Mouse (Mus musculus) cerebellum, postnatal 36 days (tissue): Measurements from ENCODE around the gene Lhpp.
A peak's percentile ranks its signal among the peaks of the same experiment; 100 is the strongest.

Experiments
- DNase-seq, 2 experiments: peaks; one replicate each; pipeline ENCODE4 v3.0.0; 2021 to 2022; ENCODE audit warnings: mixed read lengths in 2 of 2

Gene Lhpp

GRCm38 (mm10) chr7:132747096-132747495 lies 136.7 kb downstream of the Lhpp start:
- DNase-seq = peak; percentile 67 to 69

GRCm38 (mm10) chr7:132748076-132748769 lies 137.8 kb downstream of the Lhpp start:
- DNase-seq = no peak

- no peak for DNase-seq
These were observed 139.1 kb downstream of the Lhpp start for GRCm38 (mm10) chr7:132749504-132749903.

GRCm38 (mm10) chr7:132751716-132752115 lies 141.3 kb downstream of the Lhpp start:
- no peak for DNase-seq

GRCm38 (mm10) chr7:132753518-132754388 lies 143.3 kb downstream of the Lhpp start:
- DNase-seq = no peak

- DNase-seq = peak; percentile 47 to 54
These were observed 143.9 kb downstream of the Lhpp start for GRCm38 (mm10) chr7:132754389-132754750.
